24 mouse cellular contexts compared by ENCODE assay signal in genomic region chr6:100968960-100969359, GRCm38 (mm10).
DNase-seq lines count a peak whose midpoint lies in the region; ATAC-seq and TF ChIP-seq lines count a peak whose summit lies in the region.
"Had no signal": no experiment of that assay in that cellular context is flagged by ENCODE, and none has a peak within 500 bp of the region (broad histone marks: within the 10 kb centered on the region; RNA-seq: fewer than 3 reads in every experiment).

No protein-coding gene starts in this region.

- H3K27me3 ChIP-seq in intestine, embryonic 16.5 days (replicated peaks; ENCODE audit: control insufficient read depth, insufficient read depth, low read length), result no peaks in the 10 kb centered on the region
- no peaks in the 10 kb centered on the region for H3K27me3 ChIP-seq in intestine, embryonic 15.5 days (replicated peaks)
- no peaks in the 10 kb centered on the region for H3K27me3 ChIP-seq in kidney, embryonic 16.5 days (ENCODE audit: insufficient read depth, low read length)
- H3K27me3 ChIP-seq in liver, adult 2 months (ENCODE audit: control insufficient read depth, insufficient read depth, low read length), result no peaks in the 10 kb centered on the region
- no peaks in the 10 kb centered on the region for H3K27me3 ChIP-seq in liver, embryonic 11.5 days (replicated peaks; ENCODE audit: control insufficient read depth, insufficient read depth, low read length)
- no peaks in the 10 kb centered on the region for H3K27me3 ChIP-seq in intestine, postnatal 0 days (replicated peaks; ENCODE audit: control insufficient read depth, insufficient read depth, low read length)
- H3K27me3 ChIP-seq: forebrain, embryonic 13.5 days; heart, embryonic 13.5 days had no signal

- no peak overlapping the region for H3K9ac ChIP-seq in intestine, embryonic 16.5 days (ENCODE audit: low read depth, low read length)
- no peak overlapping the region for H3K9ac ChIP-seq in intestine, embryonic 15.5 days
- no peak overlapping the region for H3K9ac ChIP-seq in kidney, embryonic 16.5 days (replicated peaks; ENCODE audit: low read length)
- no peak overlapping the region for H3K9ac ChIP-seq in liver, adult 2 months (ENCODE audit: low read depth, low read length)
- H3K9ac ChIP-seq in liver, embryonic 11.5 days (ENCODE audit: low read depth, low read length), result no peak overlapping the region
- no peak overlapping the region for H3K9ac ChIP-seq in intestine, postnatal 0 days (ENCODE audit: low read depth, low read length)
- H3K9ac ChIP-seq: forebrain, embryonic 13.5 days; heart, embryonic 13.5 days; hindbrain, embryonic 14.5 days had no signal

- peak; percentile 57 for ATAC-seq in intestine, embryonic 16.5 days
- no peak for ATAC-seq in intestine, embryonic 15.5 days
- no peak for ATAC-seq in kidney, embryonic 16.5 days (ENCODE audit: low FRiP score, low TSS enrichment)
- no peak for ATAC-seq in liver, embryonic 11.5 days (replicated peaks; ENCODE audit: low FRiP score)
- 0 out of 2 replicates have a peak, but pooled peaks have one; percentile 33 for ATAC-seq in intestine, postnatal 0 days
- ATAC-seq: forebrain, embryonic 13.5 days; Patski had no signal

- H3K79me2 ChIP-seq in liver, adult 2 months (ENCODE audit: control insufficient read depth, insufficient read depth, low read length), result no peaks in the 10 kb centered on the region

- WGBS in intestine, embryonic 16.5 days, result 82% methylated on average over 1 of the region's 1 CpGs
- 68% methylated on average over 1 of the region's 1 CpGs for WGBS in intestine, embryonic 15.5 days
- WGBS in kidney, embryonic 16.5 days, result 74% methylated on average over 1 of the region's 1 CpGs
- 57% methylated on average over 1 of the region's 1 CpGs for WGBS in liver, adult 2 months
- 57% methylated on average over 1 of the region's 1 CpGs for WGBS in liver, embryonic 11.5 days
- 81% methylated on average over 1 of the region's 1 CpGs for WGBS in intestine, postnatal 0 days

- TF ChIP-seq POLR2A in liver, adult 2 months (IDR thresholded peaks at IDR 0.05; ENCODE audit: extremely low read depth, insufficient read depth, low read length), result no peak

- no peak overlapping the region for H3K27ac ChIP-seq in intestine, embryonic 16.5 days (ENCODE audit: low read length)
- H3K27ac ChIP-seq in intestine, embryonic 15.5 days, result no peak overlapping the region
- H3K27ac ChIP-seq in kidney, embryonic 16.5 days (ENCODE audit: low read length), result no peak overlapping the region
- H3K27ac ChIP-seq in liver, adult 2 months (replicated peaks; ENCODE audit: insufficient read depth, low read depth, low read length), result no peak overlapping the region
- H3K27ac ChIP-seq in liver, embryonic 11.5 days (ENCODE audit: low read depth, low read length), result no peak overlapping the region
- H3K27ac ChIP-seq in intestine, postnatal 0 days (ENCODE audit: low read depth, low read length), result no peak overlapping the region
- H3K27ac ChIP-seq: forebrain, embryonic 10.5 days; forebrain, embryonic 13.5 days; heart, embryonic 10.5 days; heart, embryonic 13.5 days; hindbrain, embryonic 14.5 days had no signal

- no peak overlapping the region for H3K4me3 ChIP-seq in intestine, embryonic 16.5 days (ENCODE audit: low read length)
- H3K4me3 ChIP-seq in intestine, embryonic 15.5 days (replicated peaks), result no peak overlapping the region
- no peak overlapping the region for H3K4me3 ChIP-seq in kidney, embryonic 16.5 days (ENCODE audit: low read length)
- no peak overlapping the region for H3K4me3 ChIP-seq in liver, adult 2 months (ENCODE audit: insufficient read depth, low read depth, low read length)
- H3K4me3 ChIP-seq in liver, embryonic 11.5 days (ENCODE audit: low read depth, low read length), result no peak overlapping the region
- H3K4me3 ChIP-seq in intestine, postnatal 0 days (ENCODE audit: low read depth, low read length), result no peak overlapping the region
- H3K4me3 ChIP-seq: forebrain, embryonic 10.5 days; forebrain, embryonic 13.5 days; heart, embryonic 10.5 days; heart, embryonic 13.5 days had no signal

- H3K36me3 ChIP-seq in intestine, embryonic 16.5 days (ENCODE audit: control insufficient read depth, insufficient read depth, low read length), result no peaks in the 10 kb centered on the region
- no peaks in the 10 kb centered on the region for H3K36me3 ChIP-seq in intestine, embryonic 15.5 days
- H3K36me3 ChIP-seq in kidney, embryonic 16.5 days (ENCODE audit: insufficient read depth, low read length), result no peaks in the 10 kb centered on the region
- no peaks in the 10 kb centered on the region for H3K36me3 ChIP-seq in liver, adult 2 months (ENCODE audit: control insufficient read depth, insufficient read depth, low read length)
- H3K36me3 ChIP-seq in liver, embryonic 11.5 days (ENCODE audit: control insufficient read depth, insufficient read depth, low read length), result no peaks in the 10 kb centered on the region
- H3K36me3 ChIP-seq in intestine, postnatal 0 days (ENCODE audit: control insufficient read depth, insufficient read depth), result no peaks in the 10 kb centered on the region
- H3K36me3 ChIP-seq: forebrain, embryonic 10.5 days; G1E; heart, embryonic 10.5 days; heart, embryonic 13.5 days had no signal

- no peak overlapping the region for H3K4me2 ChIP-seq in intestine, embryonic 16.5 days (ENCODE audit: low read depth, low read length)
- no peak overlapping the region for H3K4me2 ChIP-seq in intestine, embryonic 15.5 days (replicated peaks)
- no peak overlapping the region for H3K4me2 ChIP-seq in kidney, embryonic 16.5 days (replicated peaks; ENCODE audit: low read depth, low read length)
- no peak overlapping the region for H3K4me2 ChIP-seq in liver, embryonic 11.5 days
- H3K4me2 ChIP-seq in intestine, postnatal 0 days (replicated peaks; ENCODE audit: low read depth), result no peak overlapping the region
- H3K4me2 ChIP-seq: forebrain, embryonic 13.5 days; heart, embryonic 13.5 days; hindbrain, embryonic 14.5 days had no signal

- no peaks in the 10 kb centered on the region for H3K9me3 ChIP-seq in intestine, embryonic 16.5 days (ENCODE audit: control insufficient read depth, low read length)
- H3K9me3 ChIP-seq in intestine, embryonic 15.5 days, result no peaks in the 10 kb centered on the region
- H3K9me3 ChIP-seq in kidney, embryonic 16.5 days (ENCODE audit: low read length), result no peaks in the 10 kb centered on the region
- no peaks in the 10 kb centered on the region for H3K9me3 ChIP-seq in liver, embryonic 11.5 days (ENCODE audit: control insufficient read depth, low read length)
- H3K9me3 ChIP-seq in intestine, postnatal 0 days (ENCODE audit: control insufficient read depth), result no peaks in the 10 kb centered on the region
- H3K9me3 ChIP-seq: forebrain, embryonic 10.5 days; forebrain, embryonic 13.5 days; heart, embryonic 10.5 days; heart, embryonic 13.5 days had no signal

- TF ChIP-seq CTCF in liver, adult 2 months (IDR thresholded peaks at IDR 0.05; ENCODE audit: low read depth, low read length), result no peak
- no peak for TF ChIP-seq CTCF in intestine, postnatal 0 days (IDR thresholded peaks at IDR 0.05; ENCODE audit: low read depth)

- 0 out of 2 replicates have a peak, but pooled peaks cover 9% of the 10 kb centered on the region for H3K4me1 ChIP-seq in intestine, embryonic 16.5 days (ENCODE audit: control insufficient read depth, insufficient read depth, low read length)
- H3K4me1 ChIP-seq in intestine, embryonic 15.5 days (replicated peaks), result no peaks in the 10 kb centered on the region
- no peaks in the 10 kb centered on the region for H3K4me1 ChIP-seq in kidney, embryonic 16.5 days (ENCODE audit: insufficient read depth, low read length)
- H3K4me1 ChIP-seq in liver, adult 2 months (ENCODE audit: control insufficient read depth, insufficient read depth, low read length), result no peaks in the 10 kb centered on the region
- H3K4me1 ChIP-seq in liver, embryonic 11.5 days (replicated peaks; ENCODE audit: control insufficient read depth, insufficient read depth, low read length), result no peaks in the 10 kb centered on the region
- H3K4me1 ChIP-seq in intestine, postnatal 0 days (replicated peaks; ENCODE audit: control insufficient read depth, insufficient read depth, low read length), result 0 out of 2 replicates have a peak, but pooled peaks cover 2% of the 10 kb centered on the region

- DNase-seq in kidney, adult 9 months, result peak; percentile 34
- peak; percentile 8 for DNase-seq in liver, adult 2 months (ENCODE audit: extremely low read depth, low read depth, low spot score)
- DNase-seq in liver, embryonic 11.5 days (ENCODE audit: low spot score), result no peak
- DNase-seq: adrenal gland, postnatal 10 days; adrenal gland, postnatal 36 days; B cell, adult 2 months; cerebellum, adult 18-20 months; cerebellum, adult 9-10 months; cerebellum, postnatal 14 days; gastrocnemius, postnatal 14 days; heart, adult 18-20 months; heart, postnatal 14 days; heart, postnatal 4 days had no signal

Comparison
In these comparisons a context has a peak if more than half of its experiments do, and no peak if none do; other contexts are left out.
1. ATAC-seq: peak in intestine, embryonic 16.5 days (single experiment) and intestine, postnatal 0 days (single experiment); none in intestine, embryonic 15.5 days (single experiment), kidney, embryonic 16.5 days (single experiment) and liver, embryonic 11.5 days (single experiment).